Mouse (Mus musculus) monocyte, adult 5-6 weeks (primary cell): ENCODE results near the gene Tmem185b. TPM values are rescaled to one million over a fixed set of nuclear protein-coding genes. Genes with fewer than 3 reads are reported as not detected.

Source experiments
- ATAC-seq: fragments of 153-309, 156-312 bp; replicated peaks from 2 replicates; pipeline ENCODE4 v1.8.0; 2017; ENCODE audit warnings: mild to moderate bottlenecking; ENCODE audit not compliant: low TSS enrichment, insufficient number of reproducible peaks, severe bottlenecking, poor library complexity, low FRiP score
- total RNA-seq: library from RNA; stranded (forward); fragments of 200-1000, 200-491, 200-594 nt; gene quantifications from 3 replicates; pipeline ENCODE4 v1.2.3, GENCODE M21; 2017

Gene Tmem185b
- total RNA-seq: 12.0 to 22.8 TPM (median 15.4 TPM) in 3 replicates

DNA sequence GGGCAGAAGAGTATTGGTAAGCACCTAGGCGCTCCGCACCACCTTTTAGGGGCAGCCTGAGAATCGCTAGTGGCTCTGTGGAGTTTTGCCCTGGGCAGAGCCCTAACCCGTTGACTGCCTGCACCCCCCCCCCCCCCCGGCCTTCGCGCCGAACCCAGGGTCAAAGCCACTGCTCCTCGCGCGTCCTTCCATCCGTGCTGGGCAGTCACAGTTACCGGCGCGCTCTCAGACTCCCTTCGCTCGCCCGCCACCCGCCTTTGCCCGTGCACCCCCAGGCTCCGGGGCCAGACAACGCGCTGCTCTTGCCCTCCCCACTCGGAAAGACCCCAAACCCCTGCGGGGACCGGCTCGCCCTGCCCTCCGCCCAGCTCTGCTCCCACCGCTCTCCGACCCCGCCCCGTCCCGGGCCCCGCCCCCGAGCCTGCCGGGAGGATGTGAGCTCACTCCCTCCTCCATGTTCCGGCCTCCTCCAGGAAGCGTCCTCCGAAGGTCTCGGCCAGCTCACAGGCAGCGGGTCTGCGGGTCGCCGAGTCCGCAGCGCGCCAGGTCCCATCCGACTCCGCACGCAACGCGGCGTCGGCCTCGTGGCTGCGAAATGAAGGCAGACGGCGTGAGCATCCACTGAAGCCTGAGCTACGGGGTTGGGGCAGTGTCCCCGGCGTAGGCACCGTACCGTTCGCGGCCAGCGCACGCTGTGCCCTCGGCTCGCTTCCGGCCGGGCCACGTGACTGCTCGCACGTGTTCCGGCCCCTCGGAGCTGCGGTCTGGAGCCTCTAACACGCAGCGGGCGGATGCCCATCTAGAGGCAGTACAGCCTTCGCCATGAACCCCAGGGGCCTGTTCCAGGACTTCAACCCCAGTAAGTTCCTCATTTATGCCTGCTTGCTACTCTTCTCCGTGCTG, at the start of gene Tmem185b:
Tmem185b (plus strand) TSS at position 472 of the 903 bp plus-strand sequence.
- ATAC-seq: peak; percentile 66

DNA sequence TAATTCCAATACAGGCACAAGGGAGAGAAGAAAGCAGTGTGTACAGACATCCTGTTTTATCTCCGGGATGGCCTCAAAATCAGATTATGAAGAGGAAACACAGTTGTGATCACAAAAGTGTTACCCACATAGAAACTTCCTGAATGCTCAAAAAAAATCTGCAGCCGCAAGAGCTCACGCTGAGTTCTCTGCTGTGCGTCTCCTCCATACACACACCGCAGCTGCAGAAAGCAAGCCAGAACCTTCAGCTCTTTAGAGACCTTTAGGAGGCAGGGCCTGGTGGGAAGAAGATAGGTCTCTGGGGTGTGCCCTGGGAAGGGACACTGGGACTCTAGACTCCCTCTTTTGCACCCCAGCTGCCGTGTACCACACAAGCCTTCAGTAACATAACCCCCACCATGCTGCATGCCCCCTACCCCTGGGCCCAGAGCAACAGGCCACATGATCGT, 49.0 kb upstream of the Tmem185b start:
- no peak for ATAC-seq

DNA sequence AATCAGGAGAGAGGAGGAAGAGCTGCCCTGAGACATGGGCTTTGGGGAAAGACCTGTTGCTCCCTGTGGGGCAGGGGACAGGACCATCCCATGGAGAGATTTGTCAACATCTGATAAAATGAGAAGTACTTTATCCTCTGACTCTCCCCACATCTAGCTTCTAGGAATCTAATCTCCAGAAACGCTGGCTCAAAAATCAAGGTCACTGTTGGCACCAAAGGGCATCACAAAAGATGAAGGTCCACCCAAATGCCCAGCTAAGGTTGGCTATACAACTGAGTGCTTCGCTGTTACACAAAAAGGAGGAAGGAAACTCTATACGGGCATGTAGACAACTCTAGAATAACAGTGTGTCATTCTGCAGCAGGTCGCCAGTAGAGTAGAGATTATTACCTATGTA, 46.3 kb upstream of the Tmem185b start:
- ATAC-seq: no peak

DNA sequence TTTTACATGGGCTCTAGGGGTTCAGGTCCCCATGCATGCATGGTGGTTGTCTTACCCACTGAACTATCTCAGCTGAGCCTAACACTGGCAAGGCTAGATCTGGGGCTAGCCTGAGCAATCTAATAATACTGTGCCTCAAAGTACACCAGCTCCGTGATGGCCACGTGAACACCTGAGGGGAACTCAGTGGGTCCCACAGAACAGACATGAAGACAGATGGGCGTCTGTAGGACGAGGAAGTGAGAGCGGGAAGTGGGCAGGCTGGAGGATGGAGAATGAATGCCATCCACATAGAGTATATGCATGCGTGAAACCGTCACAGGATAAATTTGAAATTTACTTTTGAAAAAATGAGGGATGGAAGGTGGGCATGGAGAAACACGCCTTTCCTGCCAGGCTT, 45.3 kb upstream of the Tmem185b start:
- no peak for ATAC-seq

DNA sequence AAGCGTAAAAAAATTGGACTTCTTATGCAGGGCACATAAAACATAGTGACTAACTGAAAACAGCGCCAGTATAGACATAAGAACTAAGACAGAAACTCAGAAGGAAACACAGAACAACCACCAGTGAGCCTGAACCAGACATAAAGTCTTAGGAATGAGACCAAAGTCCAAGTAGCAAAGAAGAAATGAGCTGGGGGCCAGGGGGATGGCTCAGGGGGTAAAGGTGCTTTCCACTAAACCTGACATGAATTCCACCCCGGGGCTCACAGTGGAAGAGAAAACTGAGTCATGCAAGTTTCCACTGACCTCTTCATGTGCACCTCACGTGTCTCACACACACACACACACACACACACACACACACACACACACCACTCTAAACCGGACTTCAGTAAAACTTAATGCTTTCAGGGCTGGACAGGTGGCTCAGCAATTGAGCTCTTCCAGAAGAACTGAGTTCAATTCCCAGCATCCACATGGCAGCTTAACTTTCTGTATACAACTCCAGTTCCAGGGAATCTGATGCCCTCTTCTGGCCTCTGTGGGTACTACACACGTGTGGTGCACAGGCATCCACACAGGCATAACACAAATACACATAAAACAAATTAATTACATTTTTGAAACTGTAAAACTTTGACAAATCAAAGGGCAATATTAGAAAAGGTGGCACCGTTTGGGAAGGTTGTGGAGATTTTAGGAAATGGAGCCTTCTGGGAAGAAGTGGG, 44.6 kb upstream of the Tmem185b start:
- no peak for ATAC-seq

DNA sequence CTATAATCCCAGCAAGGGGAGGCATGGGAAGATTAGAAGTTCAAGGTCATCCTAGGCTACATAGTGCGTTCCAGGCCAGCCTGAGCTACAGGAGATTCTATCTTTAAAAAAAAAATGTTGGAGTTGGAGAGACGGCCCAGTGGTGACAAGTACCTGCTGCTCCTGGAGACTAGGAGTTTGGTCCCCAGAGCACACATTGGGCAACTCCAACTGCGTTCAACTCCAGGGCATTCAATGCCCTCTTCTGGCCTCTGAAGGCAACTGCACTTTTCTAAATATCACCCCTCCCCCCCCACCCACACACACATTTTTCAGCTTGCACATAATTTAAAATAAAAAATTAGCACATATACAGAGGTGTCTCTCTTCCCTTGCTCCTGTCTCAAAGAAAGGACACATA, 43.1 kb upstream of the Tmem185b start:
- ATAC-seq: no peak

DNA sequence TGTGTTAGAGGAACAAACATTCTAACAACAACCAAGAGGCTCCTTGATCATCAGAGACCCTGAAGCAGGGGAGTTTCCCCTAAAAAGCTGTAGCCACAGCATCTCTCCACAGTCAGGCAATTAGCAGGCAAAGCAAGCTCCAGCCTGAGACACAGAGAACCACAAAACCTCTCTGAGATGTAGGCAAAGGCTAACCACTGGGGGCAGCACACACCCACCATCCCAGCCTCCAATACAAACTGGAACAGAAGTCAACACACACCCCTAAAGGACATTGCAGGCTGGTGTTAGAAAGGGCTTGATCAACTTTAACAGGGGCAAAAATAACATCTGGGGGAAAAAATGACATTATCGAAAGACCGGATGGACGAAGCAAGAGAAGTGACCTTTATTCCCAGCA, 41.5 kb upstream of the Tmem185b start:
- ATAC-seq: no peak

DNA sequence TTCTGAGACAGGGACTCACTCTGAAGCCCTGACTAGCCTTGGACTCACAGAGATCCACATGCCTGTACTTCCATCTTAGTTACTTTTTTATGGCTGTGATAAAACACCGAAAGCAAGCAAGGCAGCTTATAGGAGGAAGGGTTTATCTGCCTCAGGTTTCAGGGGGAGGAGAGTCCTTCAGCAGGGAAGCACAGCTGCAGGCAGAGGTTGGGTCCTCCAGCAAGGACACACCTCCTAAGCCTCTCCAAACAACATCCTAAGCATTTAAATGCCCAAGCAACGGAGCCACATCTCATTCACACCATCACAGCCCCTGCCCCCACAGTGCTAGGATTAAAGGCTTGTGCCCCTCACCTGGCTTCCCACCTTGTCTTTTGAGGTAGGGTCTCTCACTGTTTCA, 40.1 kb upstream of the Tmem185b start:
- no peak for ATAC-seq

DNA sequence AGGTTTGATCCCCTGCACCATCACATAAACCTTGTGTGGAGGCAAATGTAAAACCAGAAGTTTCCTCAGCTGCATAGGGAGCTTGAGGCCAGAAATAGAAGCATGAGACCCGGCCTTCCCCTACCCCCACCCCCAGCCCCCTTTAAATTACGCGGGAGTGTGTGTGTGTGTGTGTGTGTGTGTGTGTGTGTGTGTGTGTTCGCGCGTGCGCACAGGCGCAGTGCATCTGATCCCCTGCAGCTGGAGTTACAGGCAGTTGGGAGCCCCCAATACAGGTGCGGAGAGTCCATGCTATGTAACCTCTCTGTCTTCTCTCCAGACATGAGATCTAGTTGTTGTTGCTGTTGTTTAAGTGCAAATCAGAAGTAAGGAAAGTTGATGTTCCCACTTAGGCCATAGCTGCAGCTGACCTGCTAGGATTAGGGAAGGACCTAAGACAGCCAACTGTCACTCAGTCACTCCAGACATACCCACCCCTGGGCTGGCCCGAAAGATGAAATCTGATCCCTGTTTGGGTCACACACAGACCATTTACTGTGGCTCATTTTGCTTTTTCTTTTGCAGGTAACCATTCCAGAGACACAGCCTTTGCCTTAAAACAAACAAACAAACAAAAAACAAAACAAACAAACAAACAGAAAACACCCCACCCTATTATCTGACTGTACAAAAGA, 37.9 kb upstream of the Tmem185b start:
- ATAC-seq: no peak

DNA sequence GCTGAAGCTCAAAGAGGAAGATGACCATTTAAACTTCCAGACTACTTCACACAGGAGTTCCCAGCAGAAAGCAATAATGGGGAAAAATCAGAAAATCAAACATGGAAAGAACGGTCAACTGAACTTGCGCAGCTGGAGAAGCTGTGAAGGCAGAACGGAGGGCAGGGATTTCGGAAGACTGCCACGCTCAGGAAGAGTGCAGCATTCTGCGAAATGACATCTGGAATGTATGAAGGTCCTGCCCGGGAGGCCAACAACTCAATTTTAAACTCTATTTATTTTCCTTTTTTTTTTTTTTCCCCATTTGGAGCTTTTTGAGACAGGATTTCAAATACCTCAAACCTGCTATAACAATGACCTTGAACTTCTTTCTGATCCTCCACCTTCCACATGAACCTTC, 35.2 kb upstream of the Tmem185b start:
- ATAC-seq: no peak

DNA sequence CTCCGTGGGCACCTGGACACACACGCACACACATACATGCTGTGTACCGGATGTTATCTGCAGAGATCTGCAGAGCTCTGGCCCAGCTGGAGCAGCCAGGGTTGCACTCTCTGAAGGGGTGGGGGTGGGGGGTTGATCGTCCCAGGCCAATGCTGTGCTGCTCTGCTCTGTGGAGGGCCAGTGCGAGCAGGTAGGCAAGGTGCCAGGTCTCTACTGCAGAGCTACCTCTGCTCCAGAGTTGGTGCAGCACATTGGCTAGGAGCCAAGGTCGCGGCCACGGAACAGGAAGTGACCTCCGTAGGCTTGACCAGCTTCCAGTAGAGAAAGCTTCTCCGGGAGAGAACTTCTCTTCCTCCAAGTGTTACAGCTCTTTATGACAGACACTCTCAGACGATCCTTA, 33.9 kb upstream of the Tmem185b start:
- peak; percentile 52 for ATAC-seq

DNA sequence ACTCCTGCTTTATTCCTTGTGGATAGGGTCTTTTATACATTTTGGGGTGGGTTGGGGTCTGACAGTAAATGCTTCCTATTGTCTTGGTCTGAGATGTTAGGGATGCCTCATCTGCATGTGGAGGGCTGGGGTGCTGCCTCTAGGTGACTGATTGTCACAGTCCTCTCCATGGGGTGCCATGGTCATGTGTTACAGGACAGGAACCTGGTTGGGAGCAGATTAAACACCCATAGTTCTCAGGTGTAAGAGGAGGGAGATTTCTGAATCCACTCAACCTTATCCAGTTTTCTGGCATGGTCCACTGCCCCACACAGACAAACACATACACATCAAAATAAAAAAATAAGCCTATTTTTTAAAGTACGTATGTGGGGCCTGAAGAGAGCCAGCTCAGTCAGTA, 33.5 kb upstream of the Tmem185b start:
- no peak for ATAC-seq

DNA sequence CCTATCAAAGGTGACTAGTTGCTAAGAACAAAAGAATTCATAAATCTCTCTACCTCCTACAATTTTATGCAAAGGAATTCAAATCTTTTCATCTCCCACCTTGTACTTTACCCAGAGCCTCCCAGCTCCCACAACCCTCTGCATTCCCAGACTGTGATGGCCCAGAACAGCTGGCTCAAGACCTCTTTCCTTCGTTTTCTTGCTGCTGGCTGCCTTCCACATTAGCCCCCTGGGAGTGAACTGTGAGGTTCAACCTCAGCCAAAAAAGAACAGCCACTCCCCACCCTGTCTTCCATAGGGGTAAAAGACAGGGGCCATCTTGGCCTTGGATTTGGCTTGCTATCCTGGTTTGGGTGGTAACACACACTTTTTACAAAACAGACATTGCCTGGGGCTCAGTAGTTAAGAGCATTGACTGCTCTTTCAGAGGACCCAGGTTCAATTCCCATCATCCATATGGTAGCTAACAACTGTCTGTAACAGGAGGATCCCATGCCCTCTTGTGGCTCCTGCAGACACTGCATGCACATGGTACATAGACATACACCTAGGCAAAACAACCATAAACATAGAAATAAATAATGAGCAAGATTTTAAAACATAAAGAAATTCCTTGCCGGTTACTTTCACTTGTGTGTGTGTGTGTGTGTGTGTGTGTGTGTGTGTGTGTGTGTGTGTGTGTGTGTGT, 31.8 kb upstream of the Tmem185b start:
- ATAC-seq: no peak

DNA sequence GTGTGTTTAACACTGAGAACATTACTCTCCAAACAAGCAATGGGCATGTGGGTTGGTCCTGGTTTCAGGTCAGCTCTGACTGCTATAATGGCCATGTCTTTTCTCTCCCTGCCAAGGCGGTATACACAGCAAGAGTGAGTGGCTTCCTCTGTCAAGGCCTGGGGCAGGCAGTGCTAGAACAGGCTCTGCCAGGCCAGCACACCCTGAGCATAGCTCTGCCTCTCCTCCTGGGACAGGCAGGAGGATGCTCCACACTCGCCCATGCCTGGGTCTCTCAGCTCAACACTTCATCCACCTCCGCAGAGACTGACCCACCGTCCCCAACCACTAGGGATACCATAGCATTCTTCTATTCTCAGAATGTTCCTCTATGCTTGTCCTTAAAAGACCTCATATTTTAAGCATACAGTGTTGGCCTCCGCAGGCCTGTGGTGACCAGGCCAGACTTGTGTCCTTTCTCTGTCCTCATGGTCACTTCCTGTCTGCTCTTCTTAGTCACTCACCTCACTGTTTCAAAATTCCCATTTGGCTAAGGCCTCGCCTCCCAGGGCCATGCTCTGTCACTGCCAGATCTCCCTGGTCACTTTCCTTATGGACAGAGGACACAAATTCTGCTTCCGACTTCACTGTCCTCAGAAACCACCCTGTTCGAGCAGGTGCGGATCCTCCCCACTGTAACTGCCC, 31.1 kb upstream of the Tmem185b start:
- ATAC-seq: no peak

DNA sequence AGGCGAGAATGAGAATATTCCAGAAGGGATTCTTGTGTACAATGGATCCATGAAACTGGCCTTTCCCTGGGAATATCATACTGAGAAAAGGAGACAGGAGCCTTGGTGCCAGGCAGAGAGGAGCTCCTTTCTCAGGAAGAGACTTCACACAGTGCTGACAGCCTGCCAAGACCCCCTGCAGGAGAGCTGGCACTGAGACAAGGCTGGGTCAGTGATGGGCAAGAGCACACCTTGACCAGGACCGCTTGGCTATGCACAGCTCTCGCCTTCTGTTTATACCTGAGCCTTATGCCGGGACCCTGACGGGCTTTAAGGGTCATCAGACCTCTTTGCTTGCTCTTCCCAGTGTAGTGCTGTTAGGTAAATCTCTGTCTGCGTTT, 30.6 kb upstream of the Tmem185b start:
- ATAC-seq: no peak

DNA sequence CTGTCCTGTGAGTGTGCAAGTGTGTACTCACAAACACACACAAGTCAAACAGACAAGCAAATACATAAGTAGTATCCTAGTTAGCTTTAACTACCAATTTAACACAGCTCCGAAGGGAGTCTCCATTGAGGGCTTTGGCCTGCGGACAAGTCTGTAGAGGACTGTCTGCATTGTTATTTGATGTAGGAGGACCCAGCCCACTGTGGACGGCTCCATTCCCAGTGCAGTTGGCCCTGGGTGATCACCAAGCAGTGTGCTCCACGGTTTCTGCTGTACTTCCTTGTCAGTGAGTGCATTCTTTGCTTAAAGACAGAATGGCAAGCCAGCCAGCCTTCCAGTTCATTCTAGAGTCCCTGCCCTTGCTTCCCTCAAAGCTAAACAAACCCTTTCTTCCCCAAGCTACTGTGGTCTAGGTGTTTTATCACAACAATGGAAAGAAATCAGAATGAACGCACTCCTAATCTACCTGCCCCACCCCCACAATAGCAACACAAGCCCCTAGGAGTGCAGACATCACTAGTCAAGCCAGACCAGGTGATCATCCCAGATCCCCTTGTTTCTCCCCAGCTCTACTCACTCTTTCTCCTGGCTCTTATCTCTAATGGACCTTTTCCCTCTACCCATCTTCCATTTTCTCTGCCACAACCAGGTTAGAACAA, 28.5 kb upstream of the Tmem185b start:
- no peak for ATAC-seq

DNA sequence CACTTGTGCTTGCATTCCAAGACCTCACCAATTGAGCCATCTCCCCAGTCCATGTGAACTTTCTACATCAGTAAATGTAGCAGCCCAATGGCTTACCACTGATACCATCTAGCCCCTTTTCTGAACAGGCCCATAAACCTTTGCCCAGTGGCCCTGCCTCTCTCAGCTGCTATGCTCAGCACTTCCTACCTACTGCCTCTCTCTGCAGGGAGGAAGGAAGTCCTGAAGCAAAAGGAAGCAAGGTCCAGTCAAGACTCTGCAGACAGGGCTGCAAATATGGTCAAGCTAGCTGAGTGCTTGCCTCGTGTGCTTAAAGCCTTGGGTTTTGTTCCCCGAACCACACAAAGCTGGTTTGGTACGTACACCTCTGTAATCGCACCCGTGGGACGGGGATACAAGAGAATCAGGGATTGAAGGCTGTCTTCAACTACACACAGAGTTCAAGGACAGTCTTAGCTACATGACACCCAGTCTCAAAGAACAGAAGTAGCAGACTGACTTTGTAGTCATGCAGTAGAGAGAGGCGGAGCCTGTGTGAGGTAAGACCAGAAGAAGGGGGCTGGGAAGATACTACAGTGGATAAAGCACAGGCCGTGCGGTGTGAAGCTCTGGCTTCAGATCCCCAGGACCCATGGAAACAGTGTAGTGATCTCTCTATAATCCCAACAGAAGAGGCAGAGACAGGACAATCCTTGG, 27.3 kb upstream of the Tmem185b start:
- ATAC-seq: no peak
